Mouse (Mus musculus) MEL (cell line): ENCODE data around the gene Il2ra. TPM values are rescaled to one million over a fixed set of nuclear protein-coding genes. Genes with fewer than 3 reads are reported as not detected.
A peak's percentile ranks its signal among the peaks of the same experiment; 100 is the strongest.

ENCODE experiments used
- DNase-seq: peaks from one replicate; pipeline ENCODE4 v3.0.0; 2011; ENCODE audit warnings: low read depth, low spot score
- H3K27ac ChIP-seq: 2 replicates; pipeline ENCODE4 v1.5.1; 2012; ENCODE audit warnings: low read depth, mild to moderate bottlenecking, control low read depth, low read length, moderate library complexity; ENCODE audit not compliant: control insufficient read depth
- H3K27me3 ChIP-seq, 2 experiments: fragments of 150-350 bp in 1 of 2; sonication (generic) in 1 of 2; 2 replicates each; pipeline ENCODE4 v1.6.1; 2012; ENCODE audit warnings: low read length in 2 of 2, mild to moderate bottlenecking in 2 of 2, improper control_type of control experiment in 1 of 2, moderate library complexity in 1 of 2; ENCODE audit not compliant: insufficient read depth in 2 of 2, control insufficient read depth in 1 of 2
- H3K36me3 ChIP-seq, 2 experiments: 2 replicates each; pipeline ENCODE4 v1.6.1; 2012 to 2014; ENCODE audit warnings: low read length in 2 of 2, improper control_type of control experiment in 1 of 2, inconsistent platforms in 1 of 2, mild to moderate bottlenecking in 1 of 2; ENCODE audit not compliant: insufficient read depth in 2 of 2, control insufficient read depth in 1 of 2
- H3K4me1 ChIP-seq, 2 experiments: fragments of 150-350 bp in 1 of 2; sonication (generic) in 1 of 2; 2 replicates each; pipeline ENCODE4 v1.6.1; 2012; ENCODE audit warnings: low read length in 2 of 2, improper control_type of control experiment in 1 of 2, mild to moderate bottlenecking in 1 of 2; ENCODE audit not compliant: insufficient read depth in 2 of 2, control insufficient read depth in 1 of 2
- H3K4me3 ChIP-seq, 2 experiments: fragments of 150-350 bp in 1 of 2; sonication (generic) in 1 of 2; 2 replicates each; pipeline ENCODE4 v1.5.1; 2012; ENCODE audit warnings: low read depth in 2 of 2, low read length in 2 of 2, mild to moderate bottlenecking in 2 of 2, moderate library complexity in 2 of 2, control low read depth in 1 of 2, improper control_type of control experiment in 1 of 2; ENCODE audit not compliant: control insufficient read depth in 1 of 2, insufficient read depth in 1 of 2
- H3K79me2 ChIP-seq: 2 replicates; pipeline ENCODE4 v1.6.1; 2012; ENCODE audit warnings: mild to moderate bottlenecking, low read length, moderate library complexity; ENCODE audit not compliant: control insufficient read depth, poor library complexity, insufficient read depth
- H3K9ac ChIP-seq: 2 replicates; pipeline ENCODE4 v1.6.1; 2012; ENCODE audit warnings: low read depth, mild to moderate bottlenecking, control low read depth, low read length, moderate library complexity; ENCODE audit not compliant: control insufficient read depth, poor library complexity, severe bottlenecking
- H3K9me3 ChIP-seq: fragments of 150-350 bp; sonication (generic); replicated peaks from 2 replicates; pipeline ENCODE4 v1.6.1; 2012; ENCODE audit warnings: mild to moderate bottlenecking, low read length, improper control_type of control experiment, moderate library complexity; ENCODE audit not compliant: insufficient read depth
- BHLHE40 ChIP-seq: IDR thresholded peaks from 2 replicates; pipeline ENCODE4 v1.6.1; 2012; ENCODE audit warnings: low read depth, mild to moderate bottlenecking, inconsistent platforms, low read length, improper control_type of control experiment, borderline replicate concordance
- CHD2 ChIP-seq: IDR thresholded peaks from 2 replicates; pipeline ENCODE4 v1.6.1; 2011; ENCODE audit warnings: low read length, improper control_type of control experiment
- CTCF ChIP-seq, 3 experiments: IDR thresholded peaks in 2 of 3; conservative IDR thresholded peaks in 1 of 3; 2 replicates each; pipeline ENCODE4 v1.5.1; 2011 to 2012; ENCODE audit warnings: low read length in 3 of 3, low read depth in 2 of 3, mild to moderate bottlenecking in 2 of 3, improper control_type of control experiment in 1 of 3, inconsistent platforms in 1 of 3, mixed read lengths in 1 of 3, moderate library complexity in 1 of 3; ENCODE audit not compliant: control insufficient read depth in 1 of 3, insufficient read depth in 1 of 3, poor library complexity in 1 of 3, severe bottlenecking in 1 of 3
- MYC ChIP-seq: IDR thresholded peaks from 2 replicates; pipeline ENCODE4 v1.6.1; 2011; ENCODE audit warnings: low read depth, mild to moderate bottlenecking, low read length, improper control_type of control experiment, moderate library complexity
- NELFE ChIP-seq: IDR thresholded peaks from 2 replicates; pipeline ENCODE4 v1.6.1; 2011; ENCODE audit warnings: low read depth, low read length, improper control_type of control experiment
- NRF1 ChIP-seq: IDR thresholded peaks from 2 replicates; pipeline ENCODE4 v1.6.1; 2014; ENCODE audit warnings: low read depth, mild to moderate bottlenecking, inconsistent platforms, low read length, improper control_type of control experiment, moderate library complexity; ENCODE audit not compliant: poor library complexity, insufficient read depth, severe bottlenecking
- TCF12 ChIP-seq: IDR thresholded peaks from 2 replicates; pipeline ENCODE4 v1.6.1; 2014; ENCODE audit warnings: low read depth, mild to moderate bottlenecking, inconsistent platforms, low read length, improper control_type of control experiment, moderate library complexity
- polyA plus RNA-seq, 2 experiments: library from polyadenylated mRNA; stranded (reverse) in 1 of 2; unstranded in 1 of 2; fragments of >175 nt in 1 of 2; fragments of >200 nt in 1 of 2; gene quantifications; 2 replicates each; pipeline versions ENCODE4 v1.2.1 to v1.2.4; 2012; ENCODE audit warnings: low replicate concordance in 2 of 2, low read depth in 1 of 2; ENCODE audit not compliant: insufficient read length in 2 of 2, insufficient read depth in 1 of 2, missing spikeins in 1 of 2
- total RNA-seq: library from RNA; depleted of rRNA; stranded (reverse); fragments of 300-350 nt; gene quantifications from 2 replicates; pipeline ENCODE4 v1.2.3, GENCODE M21; 2012; rRNA removed

Gene Il2ra
- total RNA-seq (not detected in 2 replicates), polyA plus RNA-seq (not detected)

DNA sequence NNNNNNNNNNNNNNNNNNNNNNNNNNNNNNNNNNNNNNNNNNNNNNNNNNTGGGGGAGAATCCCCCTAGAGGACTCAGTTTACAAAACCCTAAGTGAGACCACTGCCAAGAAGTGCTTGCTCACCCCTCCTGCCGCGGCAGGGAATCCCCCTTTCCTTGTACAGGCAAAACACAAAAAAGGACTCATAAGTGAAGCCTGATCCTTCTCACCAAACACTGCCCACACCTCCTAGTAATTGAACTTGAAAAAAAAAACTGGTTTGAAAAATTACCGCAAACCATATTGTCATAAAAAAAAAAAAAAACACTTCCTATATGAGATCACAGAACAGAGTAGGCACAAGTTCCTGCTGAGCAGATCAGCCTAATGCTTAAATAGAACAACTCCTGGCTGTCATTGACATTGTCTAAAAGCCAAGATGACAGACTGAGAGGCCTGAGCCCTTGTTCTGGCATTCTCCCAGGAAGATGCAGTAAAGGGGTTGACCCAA lies at the start of gene Il2ra:
Gene Il2ra, plus strand, starts transcription at position 357 of the 491 bp plus-strand sequence.
- no peak for TF ChIP-seq BHLHE40
- H3K36me3 ChIP-seq, result no peaks in the 10 kb centered on the region
- H3K9me3 ChIP-seq, result no peaks in the 10 kb centered on the region
- H3K9ac ChIP-seq, result no peak within 1 kb of the TSS
- H3K27ac ChIP-seq, result no peak within 1 kb of the TSS
- no peaks in the 10 kb centered on the region for H3K79me2 ChIP-seq
- peaks cover 0 to 1% of the 10 kb centered on the region in 2 experiments; a peak in 2 of 4 replicates for H3K27me3 ChIP-seq
- DNase-seq, result no peak
- no peak within 1 kb of the TSS for H3K4me3 ChIP-seq
- H3K4me1 ChIP-seq, result no peaks in the 10 kb centered on the region

DNA sequence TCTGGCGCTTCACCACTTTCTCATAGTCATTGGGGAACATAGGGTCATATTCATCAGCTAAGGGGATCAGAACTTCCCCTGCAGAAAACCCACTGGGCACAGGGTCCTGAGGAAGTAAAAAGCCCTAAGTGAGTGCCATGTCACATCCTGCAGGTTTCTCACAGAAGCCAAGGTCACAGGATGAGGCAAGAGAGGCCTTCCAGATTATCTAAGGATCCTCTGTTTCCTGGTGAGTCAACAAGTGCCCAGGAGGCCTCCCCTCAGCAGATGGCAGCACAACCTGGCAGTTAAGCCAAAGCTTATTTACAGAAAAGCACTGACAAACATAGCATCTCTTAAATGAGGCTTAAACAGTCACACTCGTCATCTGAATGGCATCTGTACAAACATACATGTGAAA lies 45.9 kb upstream of the Il2ra start:
- H3K4me3 ChIP-seq, result no peak overlapping the region
- TF ChIP-seq NRF1, result no peak
- TF ChIP-seq, all 39 proteins: peak for 0
- Histone ChIP-seq H3K9me3 (no peaks in the 10 kb centered on the region), H3K36me3 (peaks cover 9 to 38% of the 10 kb centered on the region in 2 experiments), H3K79me2 (peaks cover 17% of the 10 kb centered on the region), H3K4me1 (peaks cover 0 to 3% of the 10 kb centered on the region in 2 experiments; a peak in 1 of 4 replicates), H3K9ac (no peak overlapping the region), H3K27ac (no peak overlapping the region), H3K27me3 (no peaks in the 10 kb centered on the region)
- DNase-seq, result no peak

GRCm38 (mm10) chr2:11597906-11598305 lies 44.7 kb upstream of the Il2ra start:
- Histone ChIP-seq H3K4me1 (peaks cover 0 to 5% of the 10 kb centered on the region in 2 experiments; a peak in 1 of 4 replicates), H3K36me3 (peaks cover 12 to 32% of the 10 kb centered on the region in 2 experiments)
- DNase-seq, result no peak

DNA sequence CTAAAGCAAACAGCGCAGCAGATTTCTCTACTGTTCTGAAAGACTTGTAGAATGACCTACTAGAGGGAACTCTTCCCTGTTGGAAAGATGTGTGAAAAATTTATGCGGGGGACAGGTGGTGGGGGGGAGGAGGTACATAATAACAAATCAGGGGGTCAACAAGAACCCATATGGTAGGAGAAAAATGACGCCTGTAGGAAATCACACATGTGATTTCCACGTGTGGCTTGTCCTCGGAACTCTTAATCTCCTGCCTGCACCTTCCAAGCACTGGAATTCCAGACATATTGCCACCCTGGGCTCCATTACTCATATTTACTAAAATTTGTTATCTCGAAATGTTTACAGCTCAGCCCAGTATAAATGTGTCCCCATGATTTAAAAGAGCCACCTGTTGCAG lies 40.8 kb upstream of the Il2ra start:
- no peaks in the 10 kb centered on the region for H3K9me3 ChIP-seq
- no peak overlapping the region for H3K27ac ChIP-seq
- peaks cover 0 to 5% of the 10 kb centered on the region in 2 experiments; a peak in 1 of 4 replicates for H3K4me1 ChIP-seq
- no peak for DNase-seq
- peaks cover 30% of the 10 kb centered on the region for H3K79me2 ChIP-seq
- peaks cover 15 to 19% of the 10 kb centered on the region in 2 experiments for H3K36me3 ChIP-seq
- peak overlapping the region; percentile 97 for H3K9ac ChIP-seq
- TF ChIP-seq TCF12, result no peak
- H3K4me3 ChIP-seq, result peak overlapping the region; percentile 93 to 99
- H3K27me3 ChIP-seq, result peaks cover 5 to 7% of the 10 kb centered on the region in 2 experiments

More at GRCm38 (mm10) chr2:11597906-11598305, 44.7 kb upstream of the Il2ra start:
- no peak overlapping the region for H3K9ac ChIP-seq
- H3K4me3 ChIP-seq, result no peak overlapping the region
- TF ChIP-seq MYC, result no peak
- TF ChIP-seq CTCF (IDR thresholded peaks at IDR 0.05 in 2 of 3, conservative IDR thresholded peaks at IDR 0.05 in 1 of 3; ENCODE audit: control insufficient read depth in 1 of 3, insufficient read depth in 1 of 3, low read depth in 2 of 3, low read length in 3 of 3, poor library complexity in 1 of 3, severe bottlenecking in 1 of 3), result no peak
- no peak for TF ChIP-seq CHD2
- TF ChIP-seq NELFE, result no peak
- H3K9me3 ChIP-seq, result no peaks in the 10 kb centered on the region
- no peaks in the 10 kb centered on the region for H3K27me3 ChIP-seq
- no peak overlapping the region for H3K27ac ChIP-seq
- peaks cover 29% of the 10 kb centered on the region for H3K79me2 ChIP-seq
